Mouse (Mus musculus) heart, postnatal 0 days (tissue): ENCODE measurements around the gene Mrpl4.

Experiments
- CTCF ChIP-seq: IDR thresholded peaks from 2 replicates; pipeline ENCODE4 v1.5.1; 2016; ENCODE audit warnings: antibody characterized with exemption, control low read depth, low read depth
- EP300 ChIP-seq: IDR thresholded peaks from 2 replicates; pipeline ENCODE4 v1.6.1; 2016; ENCODE audit warnings: antibody characterized with exemption, low read depth

- TF ChIP-seq EP300 = no peak
- TF ChIP-seq CTCF = no peak
Observed at GRCm38 (mm10) chr9:20983169-20983568, 19.4 kb upstream of the Mrpl4 start.
